Mouse (Mus musculus): ENCODE results near the gene Mrps35.

GRCm38 (mm10) chr6:146994236-146994635 lies 48.3 kb upstream of the Mrps35 start:
- TF ChIP-seq POLR2A (IDR thresholded peaks at IDR 0.05; ENCODE audit: control insufficient read depth, extremely low read depth, insufficient read depth, low read length, poor library complexity) (no peak), CTCF (IDR thresholded peaks at IDR 0.05; ENCODE audit: borderline replicate concordance, control insufficient read depth, extremely low read depth, insufficient read depth, low read length, poor library complexity) (no peak)
